Mouse (Mus musculus) ES-E14 (cell line): ENCODE measurements around the gene Slc26a6.

Experiments used
- CHD2 ChIP-seq: IDR thresholded peaks from 2 replicates; pipeline ENCODE4 v1.6.1; 2014; ENCODE audit warnings: mild to moderate bottlenecking, low read depth, low read length, inconsistent platforms
- ZC3H11A ChIP-seq: IDR thresholded peaks from 2 replicates; pipeline ENCODE4 v1.6.1; 2012; ENCODE audit warnings: low read depth, mild to moderate bottlenecking, inconsistent platforms, low read length, borderline replicate concordance

- no peak for TF ChIP-seq CHD2
- no peak for TF ChIP-seq ZC3H11A
Measured at GRCm38 (mm10) chr9:108819495-108819894, 33.6 kb upstream of the Slc26a6 start.
